26 mouse cellular contexts compared by ENCODE assay signal in the genomic region with DNA sequence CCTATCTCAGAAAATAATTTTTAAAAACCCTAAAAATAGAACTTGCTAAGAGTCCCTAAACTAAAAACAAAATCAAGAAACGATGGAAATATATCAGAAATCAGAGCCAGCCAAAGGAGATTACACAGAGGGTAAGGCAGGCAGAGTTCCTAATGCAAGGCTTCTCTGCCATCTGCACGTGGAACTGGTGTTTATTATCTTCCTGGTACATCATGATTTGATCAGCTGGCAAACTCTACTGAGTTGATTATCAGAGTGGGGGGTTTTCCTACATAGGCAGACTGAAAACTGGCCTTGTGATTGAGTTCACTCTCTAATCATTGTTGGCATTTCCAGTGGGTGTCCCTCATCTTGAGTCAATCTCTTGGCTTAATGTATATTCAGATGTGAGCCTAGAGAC.
"Had no signal": no experiment of that assay in that cellular context is flagged by ENCODE, and none has a peak within 500 bp of the region (broad histone marks: within the 10 kb centered on the region; RNA-seq: fewer than 3 reads in every experiment).

No protein-coding gene starts in this region.

- H3K4me3 ChIP-seq: heart, adult 2 months; heart, embryonic 13.5 days; heart, embryonic 15.5 days; hindbrain, embryonic 13.5 days; hindbrain, embryonic 15.5 days; left cerebral cortex, adult 2 months; limb, embryonic 10.5 days; limb, embryonic 12.5 days; liver, embryonic 13.5 days; liver, embryonic 15.5 days had no signal

- H3K9ac ChIP-seq: heart, embryonic 13.5 days; heart, embryonic 15.5 days; hindbrain, embryonic 13.5 days; hindbrain, embryonic 15.5 days; limb, embryonic 12.5 days; liver, embryonic 13.5 days; liver, embryonic 15.5 days; liver, postnatal 0 days had no signal

- H3K4me1 ChIP-seq: heart, embryonic 15.5 days; hindbrain, embryonic 15.5 days; liver, embryonic 13.5 days; liver, embryonic 15.5 days had no signal

- H3K4me2 ChIP-seq: heart, embryonic 11.5 days; heart, embryonic 13.5 days; heart, embryonic 15.5 days; hindbrain, embryonic 13.5 days; hindbrain, embryonic 15.5 days; limb, embryonic 12.5 days; liver, embryonic 11.5 days; liver, embryonic 13.5 days; liver, embryonic 15.5 days had no signal

- H3K27ac ChIP-seq: heart, adult 2 months; heart, embryonic 13.5 days; heart, embryonic 15.5 days; hindbrain, embryonic 13.5 days; hindbrain, embryonic 15.5 days; hindbrain, postnatal 0 days; left cerebral cortex, adult 2 months; limb, embryonic 10.5 days; limb, embryonic 12.5 days; liver, embryonic 13.5 days; liver, embryonic 15.5 days had no signal

- ATAC-seq: hindbrain, postnatal 0 days; intestine, embryonic 16.5 days; liver, postnatal 0 days had no signal

- DNase-seq: gastrocnemius, postnatal 14 days; gastrocnemius, postnatal 36 days; heart, adult 11 months; heart, adult 2 months; heart, postnatal 14 days; heart, postnatal 36 days; kidney, adult 11 months; kidney, adult 2 months; kidney, postnatal 10 days; kidney, postnatal 25 days; kidney, postnatal 4 days; liver; liver, embryonic 13.5 days; liver, postnatal 0 days had no signal

- H3K27me3 ChIP-seq: heart, embryonic 13.5 days; heart, embryonic 15.5 days; hindbrain, embryonic 13.5 days; hindbrain, embryonic 15.5 days; limb, embryonic 12.5 days; liver, embryonic 13.5 days; liver, embryonic 15.5 days had no signal

- H3K9me3 ChIP-seq: heart, embryonic 13.5 days; heart, embryonic 15.5 days; hindbrain, embryonic 13.5 days; hindbrain, embryonic 15.5 days; limb, embryonic 10.5 days; limb, embryonic 12.5 days; liver, embryonic 13.5 days; liver, embryonic 15.5 days had no signal

- H3K36me3 ChIP-seq: heart, embryonic 13.5 days; heart, embryonic 15.5 days; hindbrain, embryonic 13.5 days; hindbrain, embryonic 15.5 days; limb, embryonic 10.5 days; limb, embryonic 12.5 days; liver, embryonic 13.5 days; liver, embryonic 15.5 days had no signal
